Mouse (Mus musculus) brain, embryonic 14.5 days (tissue): Measurements from ENCODE around the gene Traip. TPM values are rescaled to one million over a fixed set of nuclear protein-coding genes. Genes with fewer than 3 reads are reported as not detected.

ENCODE experiments used
- DNase-seq: peaks from one replicate; pipeline ENCODE4 v3.0.0-alpha.2; 2011; ENCODE audit warnings: low read depth
- CTCF ChIP-seq: fragments of 200-500 bp; IDR thresholded peaks from 2 replicates; pipeline ENCODE4 v1.5.1; 2012; ENCODE audit warnings: inconsistent platforms, mild to moderate bottlenecking, moderate library complexity, borderline replicate concordance; ENCODE audit not compliant: insufficient read depth, insufficient read length; ENCODE audit errors: extremely low read depth
- POLR2A ChIP-seq: fragments of 200-500 bp; IDR thresholded peaks from 2 replicates; pipeline ENCODE4 v1.6.1; 2012; ENCODE audit warnings: mild to moderate bottlenecking, inconsistent platforms, borderline replicate concordance; ENCODE audit not compliant: poor library complexity, insufficient read depth, insufficient read length, severe bottlenecking; ENCODE audit errors: extremely low read depth
- polyA plus RNA-seq: library from polyadenylated mRNA; depleted of rRNA; stranded (reverse); fragments of >200 nt; gene quantifications from 2 replicates; pipeline ENCODE4 v1.2.3, GENCODE M21; 2012

Traip gene
- polyA plus RNA-seq, 1 experiment, result 7.8 TPM

DNA sequence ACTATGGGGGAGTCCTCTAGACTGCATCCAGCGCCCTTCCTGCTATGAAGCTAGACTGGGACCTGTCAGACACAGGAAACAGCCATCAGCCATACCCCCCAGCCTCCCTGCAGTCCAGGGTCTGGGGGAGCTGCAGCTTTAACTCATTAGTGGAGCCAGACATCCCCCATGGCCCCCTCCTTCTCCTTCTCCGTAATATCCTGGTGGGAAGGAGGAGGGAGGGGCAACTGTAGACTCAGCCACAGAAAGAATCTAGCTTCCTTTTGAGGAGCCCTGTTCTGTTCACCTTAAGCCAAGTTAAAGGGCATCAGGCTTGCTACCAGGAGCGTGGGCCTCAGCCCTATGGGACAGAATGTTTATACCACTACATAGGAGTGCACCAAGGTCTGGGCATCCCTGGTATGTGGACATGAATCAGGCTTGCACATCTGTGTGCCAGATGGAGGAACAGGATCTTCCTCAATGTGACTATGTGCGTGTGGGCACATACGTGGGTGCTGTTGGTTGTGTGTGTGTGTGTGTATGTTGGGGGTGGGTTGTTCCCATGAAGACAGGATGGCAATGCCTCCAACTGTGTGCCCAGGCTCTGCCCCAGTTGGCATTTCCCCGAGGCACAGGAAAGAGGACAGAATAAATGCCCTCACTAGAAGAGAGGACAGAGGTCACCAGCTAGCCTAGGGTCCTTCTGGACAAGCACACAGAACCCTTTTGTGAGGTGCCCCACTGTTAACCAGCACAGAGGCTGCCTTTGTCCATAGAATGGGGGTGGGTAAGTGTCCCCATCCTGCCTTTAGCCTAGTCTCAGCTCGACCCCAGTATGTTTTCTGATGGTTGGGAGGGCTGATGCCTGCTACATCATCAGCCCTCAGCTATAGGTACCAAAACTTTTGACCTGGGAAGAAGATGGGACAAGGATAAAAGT is 32.0 kb downstream of the Traip start:
- DNase-seq, result peak; percentile 12
- no peak for TF ChIP-seq CTCF
- TF ChIP-seq POLR2A, result no peak

GRCm38 (mm10) chr9:107982681-107983346 is 32.9 kb downstream of the Traip start, which contains the start of gene Gm20661:
Gene Gm20661, plus strand, starts transcription at chr9:107983058.
- TF ChIP-seq POLR2A (no peak), CTCF (no peak)
- peak; percentile 65 for DNase-seq

- peak; percentile 64 for DNase-seq
- TF ChIP-seq CTCF (no peak), POLR2A (no peak)
Measured at GRCm38 (mm10) chr9:107983421-107983890, 33.5 kb downstream of the Traip start.

DNA sequence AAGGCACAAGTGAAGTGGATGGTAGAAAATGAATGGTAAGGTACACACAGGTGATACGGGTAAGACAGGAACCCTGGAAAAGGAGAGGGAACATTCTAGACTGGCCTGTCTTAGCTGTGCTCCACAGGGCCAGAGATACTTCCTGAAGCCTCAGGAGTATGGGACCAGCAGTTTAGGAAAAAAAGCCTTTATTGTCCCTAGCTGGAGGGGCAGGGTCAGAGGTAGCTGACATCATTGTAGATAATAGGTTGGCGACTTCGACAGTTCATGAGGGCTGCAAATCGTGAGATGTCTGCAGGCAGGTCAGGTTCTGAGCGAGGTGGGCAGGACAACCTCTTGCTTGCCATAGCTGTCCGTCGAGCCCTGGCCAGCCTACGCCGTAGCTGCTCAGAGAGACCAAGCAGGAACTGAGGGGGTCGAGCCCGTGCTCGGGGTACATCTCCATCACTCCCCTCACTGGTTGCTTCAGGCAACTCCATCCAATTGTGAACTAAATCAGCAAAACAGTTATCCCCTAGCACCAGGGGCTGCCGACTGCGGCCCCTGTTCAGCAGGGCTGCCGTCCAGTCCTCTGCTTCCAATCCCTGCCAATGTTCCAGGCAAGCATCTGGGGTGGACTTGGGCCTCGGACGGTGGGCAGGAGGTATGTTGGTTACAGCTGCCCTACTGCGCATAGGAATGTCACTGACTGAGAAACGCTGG is 34.3 kb downstream of the Traip start:
- no peak for TF ChIP-seq CTCF
- no peak for DNase-seq

- no peak for TF ChIP-seq POLR2A
- TF ChIP-seq CTCF, result no peak
- no peak for DNase-seq
Measured at GRCm38 (mm10) chr9:107984754-107985055, 34.8 kb downstream of the Traip start.

DNA sequence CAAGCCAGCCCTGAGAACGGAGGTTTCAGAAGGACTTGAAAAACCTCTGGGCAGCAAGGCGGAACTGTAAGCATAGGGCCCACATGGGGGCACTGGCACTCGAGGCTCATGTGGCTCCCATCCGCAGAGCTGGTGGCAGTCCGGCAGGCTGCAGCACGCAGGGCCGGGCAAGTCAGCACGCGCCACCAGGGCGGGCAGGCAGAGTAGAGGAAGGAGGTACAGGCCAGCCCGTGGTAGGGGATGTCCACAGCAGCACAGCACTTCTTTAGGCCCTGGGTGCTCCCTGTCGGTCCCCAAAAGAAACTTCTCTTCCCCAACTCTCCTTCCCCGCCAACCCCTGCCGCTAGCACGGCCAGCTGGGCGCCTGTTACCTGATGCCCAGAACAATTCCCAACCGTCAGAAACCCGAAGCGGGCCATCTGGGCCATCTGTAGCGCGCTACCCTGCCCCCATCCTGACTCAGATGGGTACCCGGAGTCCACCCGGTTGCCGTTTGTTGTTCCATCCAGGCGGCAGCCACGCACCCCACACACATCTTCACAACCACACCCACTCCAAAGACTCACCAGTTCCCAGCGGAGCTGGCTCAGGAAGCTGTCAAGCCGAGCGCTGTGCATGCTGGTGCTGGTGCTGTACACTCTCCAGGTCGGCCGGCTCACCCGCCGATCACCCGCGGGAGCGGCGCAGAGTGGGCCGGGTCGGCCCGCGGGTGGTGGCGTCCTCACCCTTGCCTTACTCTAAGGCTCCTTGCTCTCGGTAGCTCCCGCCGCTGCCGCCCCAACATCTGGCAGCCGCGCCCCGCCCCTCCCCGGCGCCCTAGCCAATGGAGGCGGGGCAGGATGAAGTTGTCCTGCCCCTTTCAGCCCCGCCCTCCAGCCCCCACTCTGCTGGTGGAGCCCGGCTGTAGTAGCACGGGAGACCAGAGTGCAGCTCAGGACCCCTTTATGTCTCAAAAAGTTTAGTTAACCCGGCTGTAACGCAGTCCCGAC is 35.5 kb downstream of the Traip start, which contains the start of gene Inka1:
Inka1 (minus strand) TSS at position 749 of the 989 bp plus-strand sequence.
- DNase-seq, result peak; percentile 84
- TF ChIP-seq POLR2A, result no peak
- TF ChIP-seq CTCF, result no peak

DNA sequence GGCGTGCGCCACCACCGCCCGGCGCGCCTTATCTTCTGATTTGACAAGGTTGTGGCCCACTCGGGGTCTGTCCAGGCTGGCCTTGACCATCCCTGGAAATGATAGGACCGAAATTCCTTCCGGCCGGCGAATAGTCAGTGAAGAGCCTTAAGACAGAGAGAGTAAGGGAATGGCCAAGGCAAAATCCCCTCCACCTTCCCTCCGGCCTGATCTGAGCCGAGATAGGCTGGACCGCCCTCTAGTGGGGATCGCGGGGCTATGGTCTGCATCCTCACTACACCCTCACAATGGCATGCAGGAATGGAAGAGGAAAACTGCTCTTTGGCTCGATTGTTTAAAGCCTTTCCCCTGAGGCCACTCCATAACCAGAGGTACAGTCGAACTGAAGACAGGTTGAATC is 36.4 kb downstream of the Traip start:
- peak; percentile 85 for DNase-seq
- TF ChIP-seq CTCF (peak; percentile 93), POLR2A (no peak)

GRCm38 (mm10) chr9:107987950-107988349 is 38.0 kb downstream of the Traip start:
- TF ChIP-seq POLR2A (no peak), CTCF (no peak)
- no peak for DNase-seq

DNA sequence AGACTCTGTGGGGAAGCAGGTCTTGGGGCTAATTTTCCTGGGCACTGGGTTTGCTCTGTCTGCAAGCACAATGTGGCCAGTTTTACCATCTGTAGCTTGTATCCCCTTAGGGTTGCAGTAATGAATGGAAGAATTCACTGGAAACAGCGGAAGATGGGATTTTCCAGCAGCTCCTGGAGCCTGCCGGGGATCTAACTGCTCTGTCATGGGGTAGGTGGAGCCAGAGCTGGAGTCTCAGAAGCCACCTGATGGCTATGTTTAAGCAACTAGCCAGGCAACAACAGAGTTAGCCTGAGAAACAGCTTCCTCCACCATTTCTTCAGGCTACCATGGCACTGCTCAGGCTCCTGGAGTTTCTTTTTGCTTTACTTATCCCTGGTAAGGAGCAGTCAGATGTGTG is 42.3 kb downstream of the Traip start, which contains the start of gene Cdhr4:
Cdhr4 (plus strand) TSS at position 301 of the 400 bp plus-strand sequence.
- TF ChIP-seq POLR2A (no peak), CTCF (no peak)
- no peak for DNase-seq

DNA sequence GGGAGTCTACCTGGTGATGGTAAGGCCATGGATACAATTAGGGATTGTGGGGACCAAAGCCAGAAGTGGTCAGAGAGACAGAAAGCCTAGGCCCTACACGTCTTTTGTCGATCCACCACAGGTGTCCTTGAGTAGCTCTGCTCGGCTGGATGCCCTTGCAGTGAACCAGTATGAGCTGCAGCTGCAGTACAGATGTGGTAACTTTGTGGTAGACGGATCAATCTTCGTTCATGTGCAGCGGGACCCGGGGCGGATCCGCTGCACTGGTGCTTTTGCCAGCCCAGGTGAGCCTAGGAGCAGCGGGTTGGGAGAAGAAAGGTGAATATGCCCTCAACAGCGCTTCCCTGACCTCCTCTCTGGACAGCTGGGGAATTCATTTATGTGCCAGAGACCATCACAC is 43.1 kb downstream of the Traip start:
- TF ChIP-seq POLR2A (no peak), CTCF (no peak)
- DNase-seq, result no peak
